Mouse (Mus musculus): ENCODE results near the gene Lrp6. TPM values are rescaled to one million over a fixed set of nuclear protein-coding genes. Genes with fewer than 3 reads are reported as not detected.
A peak's percentile ranks its signal among the peaks of the same experiment; 100 is the strongest.

Gene Lrp6
- total RNA-seq, 2 experiments from 2014 or later = 45.9 to 47.0 TPM

DNA sequence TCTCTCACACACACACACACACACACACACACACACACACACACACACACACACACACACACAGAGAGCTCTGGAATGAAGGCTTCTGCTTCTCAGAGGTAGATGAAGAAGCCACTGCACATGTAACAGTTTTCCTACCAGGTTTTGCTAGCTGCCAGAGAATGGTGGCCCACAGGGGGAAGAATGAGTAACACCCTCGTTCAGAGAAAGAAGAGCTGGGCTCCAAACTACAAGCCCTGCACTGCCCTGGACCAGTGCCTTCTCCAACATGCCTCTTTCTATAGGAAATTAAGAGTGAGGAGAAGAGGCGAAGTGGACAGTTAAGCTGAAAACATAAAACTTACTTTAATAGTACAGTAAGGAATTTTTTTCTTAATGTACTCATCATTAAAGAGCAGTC, 56.5 kb downstream of the Lrp6 start:
- intact Hi-C loops (cut with DNase I) = no loop called here
- DNase-seq (ENCODE audit: low spot score in 2 of 2) = no peak

DNA sequence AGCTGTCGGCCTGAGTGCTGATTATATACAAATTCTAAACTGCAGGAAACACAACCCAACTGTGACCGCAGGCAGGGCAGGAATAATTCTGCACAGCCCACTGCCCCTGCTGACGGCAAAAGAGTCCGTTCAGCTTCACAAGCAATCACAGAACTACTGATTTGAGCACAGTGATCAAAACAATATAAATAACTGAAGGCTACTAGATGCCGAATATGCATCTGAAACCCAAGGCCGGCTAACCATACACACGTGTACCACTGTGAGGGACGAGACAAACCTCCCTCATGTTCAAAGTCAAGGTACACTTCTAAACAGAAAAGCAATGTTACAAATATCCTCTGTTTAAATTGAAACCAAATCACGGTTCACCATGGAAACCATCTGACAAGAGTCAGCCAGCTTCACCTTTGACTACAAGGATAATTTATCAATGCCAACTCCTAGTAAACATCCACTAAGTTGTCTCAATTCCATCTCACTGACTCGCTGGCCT, 57.0 kb downstream of the Lrp6 start:
- DNase-seq (ENCODE audit: low spot score in 2 of 2) = no peak
- intact Hi-C loops (cut with DNase I) = no loop called here

DNA sequence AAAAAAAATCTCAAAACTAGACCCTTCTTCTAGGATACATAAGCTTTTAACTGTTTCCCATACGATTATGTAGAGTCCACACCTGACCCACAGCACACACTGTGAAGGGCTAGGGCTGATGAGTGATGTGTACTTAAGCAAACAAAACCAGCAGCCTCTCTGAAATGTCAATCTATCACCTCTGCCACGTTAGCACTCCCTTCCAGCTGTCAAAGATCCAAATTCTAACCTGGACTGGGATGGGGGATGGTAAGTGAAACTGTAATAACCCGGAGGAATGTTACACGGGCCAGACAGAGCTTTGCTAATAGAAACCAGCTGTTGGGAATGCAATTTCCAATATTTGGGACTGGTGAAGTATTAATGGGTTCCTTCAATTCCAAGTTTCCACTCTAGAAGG, 61.9 kb downstream of the Lrp6 start:
- intact Hi-C loops (cut with DNase I) = no loop called here
- no peak for DNase-seq (ENCODE audit: low spot score in 2 of 2)

DNA sequence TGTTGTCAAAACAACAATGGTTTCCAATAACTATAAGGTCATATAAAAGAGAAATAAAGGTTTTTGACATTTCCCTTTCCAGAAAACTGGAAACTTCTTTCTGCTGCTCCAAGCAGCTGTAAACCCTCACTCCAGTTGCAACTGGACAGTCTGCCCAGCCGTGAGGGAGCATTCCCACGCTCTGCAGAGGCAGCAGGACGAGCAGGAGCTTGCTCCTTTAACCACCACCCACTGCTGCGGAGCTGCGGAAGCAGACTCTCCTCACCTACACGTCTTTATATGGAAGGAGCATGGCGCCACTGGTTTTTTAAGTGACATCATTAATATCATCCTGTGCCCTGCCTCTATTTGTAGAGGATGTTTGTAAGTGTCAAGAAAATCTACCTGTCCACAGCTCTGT, 64.4 kb downstream of the Lrp6 start:
- intact Hi-C loops (cut with DNase I) = no loop called here

DNA sequence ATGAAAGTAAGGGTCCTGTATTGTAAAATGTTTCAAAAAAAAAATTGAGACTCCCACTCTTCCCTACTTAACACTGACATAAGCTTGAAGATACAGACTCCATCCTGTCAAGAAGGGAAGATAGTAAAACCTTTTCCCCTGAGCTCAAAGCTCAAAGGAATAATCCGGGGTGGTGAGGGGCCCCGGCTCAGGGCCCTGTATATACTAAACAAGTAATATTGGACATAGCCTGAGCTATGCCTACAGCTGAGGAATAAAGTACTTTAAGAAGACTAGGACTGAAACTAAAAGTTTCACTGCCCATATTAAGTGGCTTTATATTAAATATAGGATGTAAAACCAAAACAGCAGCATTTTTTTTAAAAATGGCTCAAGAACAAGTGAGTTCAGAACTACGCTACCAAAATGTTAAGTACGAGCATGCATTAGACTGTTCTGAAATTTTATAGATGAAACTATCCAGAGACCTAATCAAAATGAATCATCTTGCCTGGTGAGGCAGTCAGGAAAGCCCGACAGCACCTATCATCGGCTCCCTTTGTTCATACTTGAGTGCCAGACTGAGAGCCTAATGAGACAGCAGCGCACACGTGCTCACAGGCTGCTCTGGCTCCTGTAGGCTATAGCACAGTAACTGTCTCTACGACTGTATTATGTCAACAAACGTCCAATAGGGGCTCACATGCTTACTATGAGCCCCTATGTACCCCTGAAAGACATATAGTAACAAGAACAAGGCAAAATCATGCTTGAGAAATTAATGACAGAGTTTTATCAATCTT, 66.2 kb downstream of the Lrp6 start:
- no peak for DNase-seq (ENCODE audit: low spot score in 2 of 2)
- intact Hi-C loops (cut with DNase I) = no loop called here

More for the DNA sequence above, 64.4 kb downstream of the Lrp6 start:
- no peak for DNase-seq (ENCODE audit: low spot score in 2 of 2)

DNA sequence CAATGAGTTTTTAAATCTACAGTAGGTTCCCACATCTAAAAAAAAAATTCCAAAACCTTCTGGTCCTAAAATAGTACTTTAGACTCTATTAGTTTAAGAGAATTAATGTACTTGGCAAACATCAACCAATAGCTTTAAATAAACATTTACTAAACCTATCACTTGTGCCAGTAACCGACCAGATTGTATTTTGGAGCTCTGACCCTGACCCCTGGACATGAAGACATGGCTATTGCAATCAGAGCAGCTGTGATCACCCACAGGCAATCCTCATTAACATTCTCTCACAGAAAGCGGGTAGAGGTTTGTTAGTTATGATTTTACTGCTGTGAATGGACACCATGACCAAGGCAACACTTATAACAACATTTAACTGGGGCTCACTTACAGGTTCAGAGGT, 67.7 kb downstream of the Lrp6 start:
- no peak for DNase-seq (ENCODE audit: low spot score in 2 of 2)
- intact Hi-C loops (cut with DNase I) = no loop called here

DNA sequence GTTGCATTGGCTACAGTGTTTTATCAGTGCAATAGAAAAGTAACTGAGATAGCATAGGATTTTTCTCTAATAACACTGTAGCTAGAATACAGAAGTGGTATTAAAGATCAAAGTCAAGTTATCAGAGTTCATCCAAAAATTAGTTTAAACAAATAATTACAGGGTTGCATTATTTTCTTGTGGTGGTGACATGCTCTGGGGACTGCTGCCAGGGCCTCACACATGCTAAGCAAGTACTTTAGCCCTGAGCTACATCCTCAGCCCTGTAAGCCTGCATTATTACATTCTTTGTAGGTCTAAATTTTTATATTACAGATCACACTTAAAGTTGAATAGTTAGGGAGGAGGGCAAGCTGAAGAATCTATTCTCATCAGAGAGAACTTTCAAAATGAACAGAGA, 68.2 kb downstream of the Lrp6 start:
- intact Hi-C loops (cut with DNase I) = no loop called here
- no peak for DNase-seq (ENCODE audit: low spot score in 2 of 2)

DNA sequence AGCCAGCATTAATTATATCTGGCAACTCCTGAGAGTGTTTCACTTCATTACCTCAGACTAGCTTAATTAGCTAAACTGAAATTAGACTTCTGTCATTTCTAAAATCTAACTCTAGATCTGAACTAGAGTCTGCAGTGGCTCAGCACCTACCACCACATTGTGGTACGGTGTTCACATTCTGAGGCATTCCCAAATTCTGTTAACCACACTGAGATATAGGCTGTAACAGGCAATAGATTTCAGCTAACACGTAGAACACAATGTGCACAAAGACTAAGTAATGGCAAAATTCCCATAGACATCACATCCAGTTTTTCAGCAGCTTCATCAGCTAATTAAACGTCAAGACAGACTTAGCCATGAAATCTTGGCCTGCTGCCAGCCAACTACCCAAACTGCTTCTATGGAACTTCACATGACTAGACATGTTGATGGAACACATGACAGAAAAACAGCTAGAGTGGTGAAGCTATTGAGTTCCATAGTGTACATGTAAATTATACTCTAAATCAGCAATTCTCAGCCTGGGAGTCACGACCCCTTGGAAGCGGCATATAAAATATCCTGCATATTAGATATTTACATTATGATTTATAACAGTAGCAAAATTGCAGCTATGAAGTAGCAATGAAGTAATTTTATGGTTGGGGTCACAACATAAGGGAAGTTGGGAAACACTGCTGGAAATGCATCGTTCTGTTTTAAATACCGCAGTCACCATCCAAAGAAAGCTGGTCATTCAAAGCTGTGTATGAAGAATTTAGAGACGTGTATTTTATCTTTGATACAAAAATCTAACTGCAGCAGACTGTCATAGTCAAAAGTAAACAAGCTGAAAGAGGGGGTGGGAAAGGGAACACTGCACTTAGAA, 71.7 kb downstream of the Lrp6 start:
- no peak for DNase-seq (ENCODE audit: low spot score in 2 of 2)
- intact Hi-C loops (cut with DNase I) = no loop called here

DNA sequence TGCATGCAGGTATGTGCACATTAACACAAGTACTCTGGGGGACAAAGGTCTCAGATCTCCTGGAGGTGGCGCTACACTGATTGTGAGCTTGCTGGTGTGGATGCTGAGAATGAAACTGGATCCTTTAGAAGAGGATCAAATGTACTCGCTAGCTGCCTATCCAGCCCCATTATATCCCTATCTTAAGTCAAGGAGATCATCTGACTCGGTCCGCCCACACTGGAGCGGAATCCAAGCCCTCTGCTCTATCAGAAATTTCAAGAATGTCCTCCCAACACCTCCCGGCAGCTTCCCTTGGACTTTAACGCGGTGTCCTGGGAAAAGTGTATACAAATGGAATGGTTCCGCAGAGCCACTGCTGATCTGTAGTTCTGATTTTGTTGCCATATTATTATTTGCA, 77.1 kb downstream of the Lrp6 start:
- no peak for DNase-seq (ENCODE audit: low spot score in 2 of 2)
- intact Hi-C loops (cut with DNase I) = no loop called here

DNA sequence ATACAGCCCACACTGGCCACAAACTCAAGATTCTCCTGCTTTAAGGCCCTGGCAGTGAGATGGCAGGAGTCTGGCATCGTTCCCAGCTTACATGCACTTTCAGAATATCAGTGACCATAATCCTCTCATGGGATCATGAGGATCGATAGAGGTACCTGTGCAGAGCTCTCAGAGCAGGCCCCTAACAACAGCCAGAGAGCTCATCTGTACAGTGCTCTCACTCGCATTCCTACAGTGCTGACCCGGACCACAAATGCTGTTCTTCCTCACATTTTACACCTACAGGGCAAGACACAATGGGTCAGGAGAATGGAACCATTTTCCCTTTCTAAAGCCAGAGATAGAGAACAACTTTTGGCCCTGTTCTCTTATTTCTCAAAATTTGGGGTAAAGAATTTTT, 77.6 kb downstream of the Lrp6 start:
- intact Hi-C loops (cut with DNase I) = no loop called here
- no peak for DNase-seq (ENCODE audit: low spot score in 2 of 2)

DNA sequence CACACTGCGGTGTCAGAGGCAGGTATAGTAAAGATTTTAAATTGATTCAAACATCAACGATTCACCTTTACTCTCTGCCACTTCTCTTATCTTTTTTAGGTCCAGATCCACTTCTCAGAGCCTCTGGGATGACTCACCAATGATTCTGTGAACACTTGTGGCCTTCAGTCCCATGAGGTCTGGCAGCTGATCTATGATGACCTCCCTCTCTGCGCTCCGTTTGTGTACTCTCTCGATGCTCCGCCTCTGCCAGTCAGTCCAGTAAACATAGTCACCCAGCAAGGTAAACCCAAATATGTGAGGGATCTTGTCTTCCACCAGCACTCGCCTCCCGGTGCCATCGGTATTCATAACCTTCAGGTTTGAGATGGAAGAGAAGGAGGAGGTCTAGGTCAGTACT, 80.4 kb downstream of the Lrp6 start:
- intact Hi-C loops (cut with DNase I) = no loop called here
- DNase-seq (ENCODE audit: low spot score in 2 of 2) = no peak

DNA sequence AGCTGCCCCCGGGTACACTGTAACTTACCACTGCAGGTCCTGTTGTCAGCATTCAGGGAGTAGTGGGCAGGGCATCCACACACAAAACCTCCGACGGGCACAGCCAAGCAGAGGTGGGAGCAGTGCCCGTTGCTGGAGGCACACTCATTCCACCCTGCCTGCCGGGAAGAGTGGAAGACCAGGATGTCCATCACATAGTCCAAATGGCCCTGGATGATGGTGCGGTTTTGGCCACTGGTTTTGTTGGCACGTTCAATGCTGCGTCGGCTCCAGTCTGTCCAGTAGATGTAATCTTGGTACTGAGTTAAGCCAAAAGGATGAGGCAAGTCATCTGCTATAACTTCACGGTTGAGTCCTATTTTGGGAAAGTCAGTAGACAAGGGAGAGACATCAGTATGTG, 87.3 kb downstream of the Lrp6 start:
- no peak for DNase-seq (ENCODE audit: low spot score in 2 of 2)
- intact Hi-C loops (cut with DNase I) = loop anchor here (5.0 kb wide), 1 partner anchor 88 kb away; the partner anchor contains the start of gene Lrp6

DNA sequence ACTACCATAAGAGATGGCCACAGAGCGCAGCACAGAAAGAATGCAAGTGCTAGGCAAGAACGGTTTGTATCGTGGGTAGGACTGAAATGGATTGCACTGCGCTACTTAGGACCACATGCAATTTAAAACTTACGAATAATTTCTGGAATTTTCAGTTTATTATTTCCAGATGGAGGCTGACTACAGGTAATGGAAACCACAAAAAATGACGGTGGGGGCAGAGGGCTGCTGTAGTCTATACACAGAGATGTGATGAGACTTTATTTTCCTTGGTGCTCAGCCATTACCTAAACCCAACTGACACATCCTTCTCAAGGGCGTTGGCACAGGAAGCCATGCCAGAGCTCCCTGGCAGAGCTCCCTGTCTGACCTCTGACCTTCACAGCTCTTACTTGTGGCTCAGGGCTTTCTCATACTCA, 93.6 kb downstream of the Lrp6 start:
- DNase-seq (ENCODE audit: low spot score in 2 of 2) = no peak
- intact Hi-C loops (cut with DNase I) = loop anchor here (5.0 kb wide), 1 partner anchor 134 kb away; no protein-coding TSS in a partner anchor

DNA sequence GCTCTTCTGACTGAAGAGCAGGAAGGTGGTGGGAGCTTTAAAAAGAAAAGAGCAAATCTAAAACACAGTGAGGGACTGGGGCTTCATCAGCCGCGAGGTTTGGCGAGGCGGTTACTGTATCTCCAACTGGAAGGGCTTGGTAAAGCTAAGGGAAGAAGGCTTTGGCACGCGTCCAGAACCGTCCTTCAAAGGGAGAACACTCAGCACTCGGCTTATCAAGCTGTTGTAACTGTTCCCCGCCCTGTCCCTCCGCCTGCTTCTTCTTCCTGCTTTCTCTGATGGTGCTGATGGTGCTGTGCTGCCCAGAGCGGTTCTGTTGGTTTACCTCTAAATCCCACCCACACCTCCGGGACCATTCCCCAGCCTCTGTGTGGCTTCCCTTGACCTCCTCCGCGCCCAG, 95.9 kb downstream of the Lrp6 start:
- peak; percentile 31 to 39 for DNase-seq (ENCODE audit: low spot score in 2 of 2)
- intact Hi-C loops (cut with DNase I) = loop anchor here (5.0 kb wide), 1 partner anchor 136 kb away; no protein-coding TSS in a partner anchor

DNA sequence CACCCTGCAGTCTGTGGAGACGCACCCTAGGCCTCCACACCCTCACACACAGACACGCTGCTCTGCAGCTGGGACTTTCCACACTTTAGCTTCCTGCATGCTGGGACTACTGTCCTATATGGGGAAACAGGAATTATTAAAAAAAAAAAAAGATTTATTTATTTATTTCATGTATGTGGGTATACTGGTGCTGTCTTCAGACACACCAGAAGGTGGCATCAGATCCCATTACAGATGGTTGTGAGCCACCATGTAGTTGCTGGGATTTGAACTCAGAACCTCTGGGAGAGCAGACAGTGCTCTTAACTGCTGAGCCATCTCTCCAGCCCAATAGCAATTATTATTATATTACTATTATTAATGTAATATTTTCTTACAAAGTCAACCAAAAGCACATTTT, 97.5 kb downstream of the Lrp6 start:
- intact Hi-C loops (cut with DNase I) = no loop called here
- DNase-seq (ENCODE audit: low spot score in 2 of 2) = no peak

DNA sequence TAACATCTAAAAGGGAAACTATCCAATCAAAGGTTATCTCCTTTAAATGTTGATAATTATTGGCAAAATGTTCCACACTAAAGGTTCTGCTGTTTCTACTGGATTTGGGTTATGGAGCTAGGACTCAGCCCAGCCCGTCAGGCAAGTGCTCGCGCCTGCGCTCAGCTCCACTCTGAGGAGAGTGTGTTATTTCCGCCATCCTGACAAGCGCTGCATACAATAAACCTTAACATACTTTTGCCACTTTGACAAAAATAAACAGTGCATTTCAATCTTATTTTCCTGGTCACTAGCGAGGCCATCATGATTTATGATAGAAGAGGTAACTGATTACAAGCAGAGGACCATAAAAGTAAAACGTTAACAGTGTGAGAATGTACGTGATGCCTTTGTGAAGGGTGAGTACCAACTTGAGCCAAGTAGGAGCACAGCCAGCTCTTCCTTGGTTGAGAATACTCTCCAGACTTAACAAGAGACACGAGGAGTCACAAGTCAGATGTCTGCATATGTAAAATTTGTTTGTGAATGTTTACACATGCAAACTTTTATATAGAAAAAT, 100.0 kb downstream of the Lrp6 start:
- intact Hi-C loops (cut with DNase I) = no loop called here
- DNase-seq (ENCODE audit: low spot score in 2 of 2) = no peak

DNA sequence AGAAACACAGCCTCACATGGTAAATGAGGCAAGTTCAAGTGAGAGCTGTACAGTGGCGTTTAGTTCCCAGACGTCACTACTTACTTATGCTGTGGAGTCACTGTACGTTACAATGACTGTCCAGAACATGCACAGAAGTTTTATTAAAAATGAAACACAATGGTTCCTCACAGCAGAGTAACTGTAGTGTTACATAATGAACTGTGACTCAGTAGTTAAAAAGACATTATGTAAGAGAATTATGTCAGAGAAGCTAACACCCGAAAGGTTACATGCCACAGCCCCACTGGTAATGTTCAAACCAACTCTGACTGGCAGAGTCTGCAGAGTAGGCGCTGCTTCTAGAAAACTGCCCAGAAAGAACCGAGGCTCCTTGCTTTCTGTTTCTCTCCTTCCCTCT, 105.6 kb downstream of the Lrp6 start:
- DNase-seq (ENCODE audit: low spot score in 2 of 2) = no peak
- intact Hi-C loops (cut with DNase I) = no loop called here

DNA sequence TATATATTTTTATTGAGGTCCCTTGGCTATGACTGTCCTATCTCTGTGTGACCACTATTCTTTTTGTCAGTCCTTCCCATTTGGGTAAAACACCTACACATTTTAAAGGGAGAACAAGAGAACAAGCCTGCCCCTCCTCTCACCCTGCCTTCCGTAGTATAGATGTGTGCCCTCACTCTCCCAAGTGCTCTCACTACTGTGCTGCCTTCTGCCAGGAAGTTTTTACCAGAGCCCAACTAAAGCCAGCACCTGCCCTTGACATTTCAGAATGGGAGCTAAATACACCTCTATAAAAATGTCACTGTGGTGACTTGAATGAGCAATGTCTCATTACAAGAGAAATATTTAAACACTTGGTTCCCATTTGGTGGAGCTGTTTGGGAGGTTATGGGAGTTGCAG, 108.4 kb downstream of the Lrp6 start:
- DNase-seq (ENCODE audit: low spot score in 2 of 2) = no peak
- intact Hi-C loops (cut with DNase I) = no loop called here

DNA sequence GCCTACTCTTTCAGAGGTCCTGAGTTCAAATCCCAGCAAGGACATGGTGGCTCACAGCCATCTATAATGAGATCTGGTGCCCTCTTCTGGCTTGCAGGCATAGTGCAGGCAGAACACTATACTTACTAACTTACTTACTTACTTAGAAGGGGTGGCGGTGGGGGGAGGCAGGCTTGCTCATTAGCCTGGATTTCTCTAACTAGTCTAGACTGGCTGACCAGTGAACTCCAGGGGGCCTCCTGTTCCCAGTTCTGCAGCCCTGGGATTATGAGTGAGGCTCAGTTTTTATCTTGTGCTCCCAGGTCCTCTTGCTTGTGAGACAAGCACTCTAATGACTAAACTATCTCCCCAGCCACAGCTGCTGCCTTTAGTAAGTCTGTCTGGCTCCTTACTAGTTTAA, 112.7 kb downstream of the Lrp6 start:
- no peak for DNase-seq (ENCODE audit: low spot score in 2 of 2)
- intact Hi-C loops (cut with DNase I) = no loop called here

DNA sequence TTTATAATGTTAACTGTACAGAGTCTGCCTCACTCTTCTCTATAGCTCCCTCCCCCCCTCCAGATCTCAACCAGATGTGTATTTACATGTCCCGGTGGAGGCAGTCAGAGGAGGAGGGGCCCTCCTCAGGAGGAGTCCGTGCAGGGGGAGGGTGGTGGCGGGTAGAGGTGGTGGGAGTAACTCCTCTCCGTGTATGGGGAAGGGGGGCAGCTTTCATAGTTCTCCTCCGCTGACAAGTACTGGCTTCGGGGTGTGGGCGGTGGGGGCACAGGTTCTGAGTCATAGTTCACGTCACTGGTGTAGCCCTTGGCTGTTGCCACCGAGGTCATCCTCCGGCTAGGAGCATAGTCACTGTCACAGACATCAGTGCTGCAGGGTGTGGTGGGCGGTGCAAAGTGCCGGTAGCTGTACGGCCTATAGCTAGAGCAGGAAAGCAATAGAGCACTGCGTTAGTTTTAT, 116.1 kb downstream of the Lrp6 start:
- DNase-seq (ENCODE audit: low spot score in 2 of 2) = peak in 1 of 2 experiments; percentile 49
- intact Hi-C loops (cut with DNase I) = no loop called here
